Mouse (Mus musculus): ENCODE results near the gene Cdc123. TPM values are rescaled to one million over a fixed set of nuclear protein-coding genes. Genes with fewer than 3 reads are reported as not detected.
A peak's percentile ranks its signal among the peaks of the same experiment; 100 is the strongest.

The Cdc123 gene
- total RNA-seq, 2 experiments from 2014 or later: 155 to 178 TPM

- no peak for DNase-seq (ENCODE audit: low spot score in 2 of 2)
Observed at GRCm38 (mm10) chr2:5805228-5805627, 39.7 kb downstream of the Cdc123 start.

DNA sequence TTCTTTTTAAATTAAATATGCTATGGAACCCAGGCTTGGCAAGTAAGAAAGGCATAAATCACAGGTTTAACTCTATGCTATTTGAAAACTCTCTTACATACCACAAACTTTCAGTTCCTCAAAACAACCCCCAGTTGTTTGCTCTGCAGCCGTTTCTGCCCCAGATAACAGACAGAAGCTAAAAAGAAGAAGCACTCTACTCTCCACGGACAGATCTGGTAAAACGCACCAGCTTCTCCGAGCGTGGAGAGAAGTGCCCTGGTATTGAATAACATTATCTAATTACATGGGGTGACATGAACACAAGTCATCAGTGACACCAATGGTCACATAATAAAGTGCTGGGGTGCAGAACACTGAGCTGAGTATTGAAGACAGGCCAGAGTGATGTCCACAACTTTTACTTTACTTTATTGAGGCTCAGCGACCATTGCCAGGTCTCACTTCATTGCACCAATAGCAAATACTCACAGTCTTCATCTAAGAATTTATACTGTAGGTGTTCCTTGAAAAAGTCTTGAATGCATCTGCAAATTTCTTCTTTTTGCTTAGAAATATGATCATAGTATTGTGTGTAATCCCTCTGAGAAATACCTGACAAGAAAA lies 40.4 kb downstream of the Cdc123 start:
- no peak for DNase-seq (ENCODE audit: low spot score in 2 of 2)

GRCm38 (mm10) chr2:5801927-5802590 lies 42.9 kb downstream of the Cdc123 start:
- no peak for DNase-seq (ENCODE audit: low spot score in 2 of 2)

GRCm38 (mm10) chr2:5801182-5801640 lies 43.8 kb downstream of the Cdc123 start:
- no peak for DNase-seq (ENCODE audit: low spot score in 2 of 2)

- DNase-seq (ENCODE audit: low spot score in 2 of 2): no peak
Observed at GRCm38 (mm10) chr2:5797816-5798672, 46.9 kb downstream of the Cdc123 start.

DNA sequence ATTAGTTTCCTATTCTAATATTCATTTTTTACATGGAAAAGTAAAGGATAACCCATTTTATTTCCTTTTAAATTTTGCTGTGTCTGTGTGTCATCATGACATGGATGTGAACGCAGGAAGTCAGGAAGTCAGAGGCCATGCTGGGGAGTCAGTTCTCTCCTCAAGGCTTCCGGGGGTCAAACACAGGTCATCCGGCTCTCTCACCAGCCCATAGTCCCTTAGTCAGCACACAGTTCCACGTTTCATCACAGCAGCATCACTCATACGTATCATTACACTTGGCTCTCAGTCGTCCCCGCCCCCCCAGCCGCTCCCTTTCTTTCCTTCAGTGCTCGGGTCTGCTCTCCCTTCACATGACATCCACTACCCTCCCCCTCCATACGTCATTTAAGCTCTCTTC lies 51.2 kb downstream of the Cdc123 start:
- no peak for DNase-seq (ENCODE audit: low spot score in 2 of 2)

DNA sequence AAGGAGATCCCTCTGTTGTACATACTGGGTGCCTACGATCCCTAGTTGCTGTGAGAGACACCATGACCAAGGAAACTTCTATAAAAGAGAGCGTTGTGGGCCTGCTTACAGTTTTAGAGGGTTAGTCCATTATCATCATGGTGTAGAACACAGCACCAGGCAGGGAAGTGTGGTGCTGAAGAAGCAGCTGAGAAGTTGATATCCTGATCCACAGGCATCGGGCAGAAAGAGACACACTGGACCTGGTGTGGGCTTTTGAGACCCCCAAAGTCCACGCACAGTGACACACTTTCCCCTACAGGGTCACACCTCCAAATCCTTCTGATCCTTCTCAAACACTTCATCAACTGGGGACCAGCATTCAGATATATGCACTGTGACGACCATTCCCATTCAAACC lies 52.9 kb downstream of the Cdc123 start:
- DNase-seq (ENCODE audit: low spot score in 2 of 2): no peak

DNA sequence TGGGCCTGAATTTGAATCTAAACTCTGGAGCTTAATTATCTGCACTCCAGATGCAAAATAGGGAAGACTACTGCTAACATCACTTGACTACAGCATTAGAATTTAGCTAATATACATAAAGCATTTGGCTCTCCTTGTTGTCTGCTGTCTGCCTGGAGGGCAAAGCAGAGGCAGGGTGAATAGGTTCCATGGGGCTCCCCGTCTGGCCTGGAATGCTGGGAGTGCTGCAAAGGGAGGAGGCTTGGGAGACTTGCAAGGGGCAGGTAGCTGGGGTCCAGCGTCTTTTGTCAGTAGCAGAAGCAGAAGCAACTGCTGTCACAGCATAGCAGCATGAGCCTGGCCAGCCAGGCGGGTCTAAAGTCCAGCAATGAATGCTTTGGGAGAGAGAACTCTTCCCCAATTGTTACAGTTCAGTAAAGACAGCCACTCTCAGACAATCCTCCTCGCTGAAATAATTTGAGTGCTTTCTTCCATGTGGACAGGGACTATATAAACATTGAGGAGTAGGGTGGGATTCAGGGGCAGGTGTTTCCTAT lies 55.3 kb downstream of the Cdc123 start:
- no peak for DNase-seq (ENCODE audit: low spot score in 2 of 2)

- DNase-seq (ENCODE audit: low spot score in 2 of 2): no peak
Observed at GRCm38 (mm10) chr2:5787391-5787790, 57.6 kb downstream of the Cdc123 start.

DNA sequence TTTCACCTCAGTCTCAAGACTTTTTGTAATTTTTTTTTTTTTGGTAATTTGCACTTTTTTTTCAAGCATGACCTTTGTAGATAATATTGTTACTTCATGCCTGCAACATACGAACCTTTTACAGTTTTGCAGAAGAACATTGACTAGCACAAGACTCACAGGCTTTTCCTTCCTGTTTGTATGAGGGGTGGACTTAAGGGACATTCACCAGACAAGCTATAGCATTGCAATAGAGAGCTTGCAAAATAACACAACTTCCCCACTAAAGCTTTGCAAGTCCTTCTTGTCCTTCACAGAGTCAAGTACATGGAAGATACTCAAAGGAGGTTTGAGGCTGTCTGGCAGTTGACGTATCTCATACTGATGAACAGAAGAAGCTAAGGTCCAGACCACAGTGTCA lies 72.5 kb downstream of the Cdc123 start:
- DNase-seq (ENCODE audit: low spot score in 2 of 2): no peak

GRCm38 (mm10) chr2:5770708-5771241 lies 74.2 kb downstream of the Cdc123 start:
- DNase-seq (ENCODE audit: low spot score in 2 of 2): peak; percentile 44 to 58

- no peak for DNase-seq (ENCODE audit: low spot score in 2 of 2)
Observed at GRCm38 (mm10) chr2:5769630-5770029, 75.3 kb downstream of the Cdc123 start.

DNA sequence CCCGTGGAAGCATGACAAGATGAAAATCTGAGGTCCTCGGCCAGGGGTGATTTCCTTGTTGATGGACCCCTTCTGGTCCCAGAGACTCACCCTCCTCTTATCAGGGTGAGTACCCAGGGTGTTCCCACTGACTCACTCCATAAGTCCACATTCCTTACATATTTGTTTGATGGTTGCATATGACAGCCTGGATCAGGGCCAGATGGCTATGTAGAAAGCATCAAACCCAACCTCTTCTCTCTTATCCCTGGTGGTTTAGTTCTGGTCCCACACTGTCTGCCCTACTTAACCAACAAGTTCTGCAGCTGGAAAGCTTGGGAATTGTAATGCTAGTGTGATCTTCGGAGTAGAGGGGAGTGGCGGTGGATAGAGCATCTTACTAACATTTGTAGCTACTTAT lies 76.0 kb downstream of the Cdc123 start:
- no peak for DNase-seq (ENCODE audit: low spot score in 2 of 2)

- DNase-seq (ENCODE audit: low spot score in 2 of 2): no peak
Observed at GRCm38 (mm10) chr2:5762031-5762430, 82.9 kb downstream of the Cdc123 start.

- DNase-seq (ENCODE audit: low spot score in 2 of 2): no peak
Observed at GRCm38 (mm10) chr2:5760479-5761008, 84.4 kb downstream of the Cdc123 start.

- DNase-seq (ENCODE audit: low spot score in 2 of 2): no peak
Observed at GRCm38 (mm10) chr2:5758569-5758968, 86.4 kb downstream of the Cdc123 start.

DNA sequence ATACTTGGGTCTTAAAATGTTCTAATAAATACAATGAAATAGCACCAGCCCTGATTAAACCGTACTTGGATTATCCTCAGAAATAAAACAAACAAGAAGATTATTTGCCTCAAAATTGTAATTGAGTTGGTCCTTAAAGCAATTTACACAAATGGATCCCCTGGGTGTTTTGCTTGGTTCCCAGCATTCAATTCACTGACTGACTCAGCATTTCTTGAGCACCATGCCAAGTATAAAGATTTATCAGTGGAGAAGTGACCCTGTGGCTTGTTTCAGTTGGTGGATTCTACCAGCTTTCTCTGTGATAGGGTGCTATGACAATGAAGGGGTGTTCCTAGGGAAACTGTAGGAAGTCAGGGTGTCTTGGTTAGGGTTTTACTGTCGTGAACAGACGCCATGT lies 94.1 kb downstream of the Cdc123 start:
- DNase-seq (ENCODE audit: low spot score in 2 of 2): no peak

GRCm38 (mm10) chr2:5749210-5749609 lies 95.8 kb downstream of the Cdc123 start:
- no peak for DNase-seq (ENCODE audit: low spot score in 2 of 2)

DNA sequence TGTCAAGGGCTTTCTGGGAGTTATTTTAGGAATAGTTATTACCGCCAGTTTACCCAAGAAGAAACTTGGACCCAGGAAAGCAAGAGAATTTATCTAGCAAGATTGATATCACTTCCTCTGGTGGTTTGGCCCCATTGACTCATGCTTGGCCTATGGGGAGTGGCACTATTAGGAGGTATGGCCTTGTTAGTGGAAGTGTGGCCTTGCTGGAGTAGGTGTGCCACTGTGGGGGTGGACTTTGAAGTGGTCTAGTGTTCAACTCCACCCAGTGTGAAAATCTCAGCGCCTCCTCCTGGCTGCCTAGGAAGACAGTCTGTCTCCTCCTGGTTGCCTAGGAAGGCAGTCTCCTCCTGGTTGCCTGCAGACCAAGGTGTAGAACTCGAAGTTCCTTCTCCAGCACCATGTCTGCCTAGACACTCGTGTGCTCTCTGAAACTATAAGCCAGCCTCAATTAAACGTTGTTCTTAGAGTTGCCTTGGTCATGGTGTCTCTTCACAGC lies 97.4 kb downstream of the Cdc123 start:
- no peak for DNase-seq (ENCODE audit: low spot score in 2 of 2)

GRCm38 (mm10) chr2:5746529-5746928 lies 98.4 kb downstream of the Cdc123 start:
- DNase-seq (ENCODE audit: low spot score in 2 of 2): no peak

Measured in left cerebral cortex, adult 18-20 months (tissue).